Mouse (Mus musculus) mesoderm, embryonic 11.5 days (tissue): ENCODE data around the gene Gm21732.
"Not testable (repeated sequence)": the region's sequence is repeated elsewhere in the genome, so short reads cannot be mapped to it uniquely, and the experiment has no call there.

Experiments
- DNase-seq: peaks from one replicate; pipeline ENCODE4 v3.0.0-alpha.2; 2012; ENCODE audit warnings: low read depth, low spot score

Gm21732 gene

DNA sequence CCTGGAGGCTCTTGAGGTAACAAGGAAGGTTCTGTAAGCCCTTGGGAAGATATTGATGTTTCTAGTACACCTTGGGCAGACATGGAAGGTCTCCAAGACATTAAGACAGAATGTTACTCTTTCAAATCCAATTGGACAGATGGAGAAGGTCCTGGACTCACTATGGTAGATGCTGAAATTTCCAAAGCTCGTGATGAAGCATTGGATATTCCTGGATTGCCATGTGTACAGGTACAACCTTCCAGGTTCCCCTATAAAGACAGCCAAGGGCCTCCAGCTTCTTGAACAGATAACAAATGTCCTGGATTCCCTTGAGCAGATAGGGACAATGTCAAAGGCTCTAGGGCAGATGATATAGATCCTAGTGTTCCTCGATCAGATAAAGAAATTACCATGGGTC, at the start of gene Gm21732:
Gm21732 (minus strand) TSS at position 101 of the 400 bp plus-strand sequence.
- DNase-seq = not testable (repeated sequence)
